Mouse (Mus musculus): Measurements from ENCODE around the gene U2af2. TPM values are rescaled to one million over a fixed set of nuclear protein-coding genes. Genes with fewer than 3 reads are reported as not detected.

Gene U2af2
- polyA plus RNA-seq, 1 experiment from 2014 or later = 124 TPM

GRCm38 (mm10) chr7:5086921-5087440 is 25.0 kb downstream of the U2af2 start:
- ATAC-seq (no peak), DNase-seq (ENCODE audit: low spot score) (no peak)
- 78% methylated on average over 5 of the region's 5 CpGs for WGBS
- H3K4me1 ChIP-seq (ENCODE audit: control insufficient read depth, insufficient read depth, low read length) = peaks cover 3% of the 10 kb centered on the region
- no peak overlapping the region for H3K9ac ChIP-seq (ENCODE audit: low read length)
- H3K36me3 ChIP-seq (ENCODE audit: control insufficient read depth, insufficient read depth, low read length) = peaks cover 54% of the 10 kb centered on the region
- H3K4me3 ChIP-seq (ENCODE audit: low read depth, low read length) = no peak overlapping the region
- no peaks in the 10 kb centered on the region for H3K27me3 ChIP-seq (replicated peaks; ENCODE audit: control insufficient read depth, insufficient read depth, low read length)
- H3K9me3 ChIP-seq (replicated peaks; ENCODE audit: control insufficient read depth, low read length) = no peaks in the 10 kb centered on the region
- no peak overlapping the region for H3K4me2 ChIP-seq (ENCODE audit: low read length)
- H3K27ac ChIP-seq (ENCODE audit: low read depth, low read length) = no peak overlapping the region

- no peaks in the 10 kb centered on the region for H3K9me3 ChIP-seq (replicated peaks; ENCODE audit: control insufficient read depth, low read length)
- no peak overlapping the region for H3K4me3 ChIP-seq (ENCODE audit: low read depth, low read length)
- H3K4me1 ChIP-seq (ENCODE audit: control insufficient read depth, insufficient read depth, low read length) = no peaks in the 10 kb centered on the region
- ATAC-seq (no peak), DNase-seq (ENCODE audit: low spot score) (no peak)
- H3K27ac ChIP-seq (ENCODE audit: low read depth, low read length) = no peak overlapping the region
- peaks cover 59% of the 10 kb centered on the region for H3K36me3 ChIP-seq (ENCODE audit: control insufficient read depth, insufficient read depth, low read length)
- H3K27me3 ChIP-seq (replicated peaks; ENCODE audit: control insufficient read depth, insufficient read depth, low read length) = no peaks in the 10 kb centered on the region
- 85% methylated on average over 4 of the region's 4 CpGs for WGBS
- H3K4me2 ChIP-seq (ENCODE audit: low read length) = no peak overlapping the region
- H3K9ac ChIP-seq (ENCODE audit: low read length) = no peak overlapping the region
Measured at GRCm38 (mm10) chr7:5087886-5088285, 25.9 kb downstream of the U2af2 start.

GRCm38 (mm10) chr7:5089853-5090252 is 27.9 kb downstream of the U2af2 start:
- no peak overlapping the region for H3K27ac ChIP-seq (ENCODE audit: low read depth, low read length)
- no peaks in the 10 kb centered on the region for H3K27me3 ChIP-seq (replicated peaks; ENCODE audit: control insufficient read depth, insufficient read depth, low read length)
- no peaks in the 10 kb centered on the region for H3K4me1 ChIP-seq (ENCODE audit: control insufficient read depth, insufficient read depth, low read length)
- DNase-seq (ENCODE audit: low spot score) (no peak), ATAC-seq (no peak)
- H3K9ac ChIP-seq (ENCODE audit: low read length) = no peak overlapping the region
- no peak overlapping the region for H3K4me2 ChIP-seq (ENCODE audit: low read length)
- H3K4me3 ChIP-seq (ENCODE audit: low read depth, low read length) = no peak overlapping the region
- peaks cover 62% of the 10 kb centered on the region for H3K36me3 ChIP-seq (ENCODE audit: control insufficient read depth, insufficient read depth, low read length)
- no peaks in the 10 kb centered on the region for H3K9me3 ChIP-seq (replicated peaks; ENCODE audit: control insufficient read depth, low read length)
- WGBS = 95% methylated on average over 15 of the region's 15 CpGs

GRCm38 (mm10) chr7:5091008-5091728 is 29.2 kb downstream of the U2af2 start:
- ATAC-seq (no peak), DNase-seq (ENCODE audit: low spot score) (no peak)
- H3K36me3 ChIP-seq (ENCODE audit: control insufficient read depth, insufficient read depth, low read length) = peaks cover 67% of the 10 kb centered on the region
- no peak overlapping the region for H3K9ac ChIP-seq (ENCODE audit: low read length)
- no peaks in the 10 kb centered on the region for H3K27me3 ChIP-seq (replicated peaks; ENCODE audit: control insufficient read depth, insufficient read depth, low read length)
- no peak overlapping the region for H3K27ac ChIP-seq (ENCODE audit: low read depth, low read length)
- H3K4me3 ChIP-seq (ENCODE audit: low read depth, low read length) = no peak overlapping the region
- no peaks in the 10 kb centered on the region for H3K4me1 ChIP-seq (ENCODE audit: control insufficient read depth, insufficient read depth, low read length)
- WGBS = 91% methylated on average over 15 of the region's 15 CpGs
- no peak overlapping the region for H3K4me2 ChIP-seq (ENCODE audit: low read length)
- no peaks in the 10 kb centered on the region for H3K9me3 ChIP-seq (replicated peaks; ENCODE audit: control insufficient read depth, low read length)

GRCm38 (mm10) chr7:5092381-5092780 is 30.4 kb downstream of the U2af2 start:
- Histone ChIP-seq H3K9ac (ENCODE audit: low read length) (no peak overlapping the region), H3K4me1 (ENCODE audit: control insufficient read depth, insufficient read depth, low read length) (no peaks in the 10 kb centered on the region), H3K27ac (ENCODE audit: low read depth, low read length) (no peak overlapping the region), H3K27me3 (replicated peaks; ENCODE audit: control insufficient read depth, insufficient read depth, low read length) (no peaks in the 10 kb centered on the region), H3K36me3 (ENCODE audit: control insufficient read depth, insufficient read depth, low read length) (peaks cover 79% of the 10 kb centered on the region), H3K9me3 (replicated peaks; ENCODE audit: control insufficient read depth, low read length) (no peaks in the 10 kb centered on the region), H3K4me3 (ENCODE audit: low read depth, low read length) (no peak overlapping the region), H3K4me2 (ENCODE audit: low read length) (no peak overlapping the region)
- 90% methylated on average over 6 of the region's 6 CpGs for WGBS
- DNase-seq (ENCODE audit: low spot score) = no peak
- no peak for ATAC-seq

- no peak for ATAC-seq
- peaks cover 85% of the 10 kb centered on the region for H3K36me3 ChIP-seq (ENCODE audit: control insufficient read depth, insufficient read depth, low read length)
Measured at GRCm38 (mm10) chr7:5092831-5093510, 31.0 kb downstream of the U2af2 start.

GRCm38 (mm10) chr7:5098769-5099168 is 36.8 kb downstream of the U2af2 start:
- H3K9ac ChIP-seq (ENCODE audit: low read length) = no peak overlapping the region
- H3K4me2 ChIP-seq (ENCODE audit: low read length) = no peak overlapping the region
- H3K27ac ChIP-seq (ENCODE audit: low read depth, low read length) = no peak overlapping the region
- DNase-seq (ENCODE audit: low spot score) (no peak), ATAC-seq (no peak)
- H3K4me3 ChIP-seq (ENCODE audit: low read depth, low read length) = no peak overlapping the region
- H3K9me3 ChIP-seq (replicated peaks; ENCODE audit: control insufficient read depth, low read length) = no peaks in the 10 kb centered on the region
- H3K27me3 ChIP-seq (replicated peaks; ENCODE audit: control insufficient read depth, insufficient read depth, low read length) = no peaks in the 10 kb centered on the region
- no peaks in the 10 kb centered on the region for H3K4me1 ChIP-seq (ENCODE audit: control insufficient read depth, insufficient read depth, low read length)
- 93% methylated on average over 5 of the region's 5 CpGs for WGBS
- H3K36me3 ChIP-seq (ENCODE audit: control insufficient read depth, insufficient read depth, low read length) = peaks cover 56% of the 10 kb centered on the region

More at GRCm38 (mm10) chr7:5092831-5093510, 31.0 kb downstream of the U2af2 start:
- 92% methylated on average over 21 of the region's 21 CpGs for WGBS
- Histone ChIP-seq H3K27me3 (replicated peaks; ENCODE audit: control insufficient read depth, insufficient read depth, low read length) (no peaks in the 10 kb centered on the region), H3K4me2 (ENCODE audit: low read length) (no peak overlapping the region), H3K9me3 (replicated peaks; ENCODE audit: control insufficient read depth, low read length) (no peaks in the 10 kb centered on the region), H3K4me1 (ENCODE audit: control insufficient read depth, insufficient read depth, low read length) (no peaks in the 10 kb centered on the region), H3K4me3 (ENCODE audit: low read depth, low read length) (no peak overlapping the region), H3K27ac (ENCODE audit: low read depth, low read length) (no peak overlapping the region), H3K9ac (ENCODE audit: low read length) (no peak overlapping the region)
- DNase-seq (ENCODE audit: low spot score) = no peak

GRCm38 (mm10) chr7:5099796-5100195 is 37.9 kb downstream of the U2af2 start:
- no peak for ATAC-seq
- Histone ChIP-seq H3K36me3 (ENCODE audit: control insufficient read depth, insufficient read depth, low read length) (peaks cover 46% of the 10 kb centered on the region), H3K4me1 (ENCODE audit: control insufficient read depth, insufficient read depth, low read length) (no peaks in the 10 kb centered on the region)

More at GRCm38 (mm10) chr7:5099796-5100195, 37.9 kb downstream of the U2af2 start:
- no peak overlapping the region for H3K4me3 ChIP-seq (ENCODE audit: low read depth, low read length)
- H3K27me3 ChIP-seq (replicated peaks; ENCODE audit: control insufficient read depth, insufficient read depth, low read length) = no peaks in the 10 kb centered on the region
- WGBS = 88% methylated on average over 3 of the region's 3 CpGs
- no peak for DNase-seq (ENCODE audit: low spot score)
- no peak overlapping the region for H3K4me2 ChIP-seq (ENCODE audit: low read length)
- H3K27ac ChIP-seq (ENCODE audit: low read depth, low read length) = no peak overlapping the region
- H3K9ac ChIP-seq (ENCODE audit: low read length) = no peak overlapping the region
- no peaks in the 10 kb centered on the region for H3K9me3 ChIP-seq (replicated peaks; ENCODE audit: control insufficient read depth, low read length)

All from forebrain, embryonic 14.5 days (tissue).